Mouse (Mus musculus) activated CD4-positive, CD25-positive, alpha-beta regulatory T cell, adult 9 weeks (primary cell): ENCODE measurements around the gene Gm11042. TPM values are rescaled to one million over a fixed set of nuclear protein-coding genes. Genes with fewer than 3 reads are reported as not detected.

Experiments
- polyA plus RNA-seq: library from polyadenylated mRNA; unstranded; fragments of 100-300 nt; shearing (Covaris generic); gene quantifications from one replicate; pipeline ENCODE4 v1.2.1, GENCODE M21; 2017

Gene Gm11042
- not detected for polyA plus RNA-seq

GRCm38 (mm10) chr12:74316344-74316973, at the start of gene Gm11042:
Gene Gm11042, minus strand, starts transcription at chr12:74316394.

